Mouse (Mus musculus) hindbrain, embryonic 14.5 days (tissue): ENCODE measurements at regions not wholly inside any gene's neighbourhood (a gene's known extent, or its start where the extent isn't known, plus 50 kb on each side); places are given as distances from the start of the nearest gene placed in this dataset. TPM values are rescaled to one million over a fixed set of nuclear protein-coding genes. Genes with fewer than 3 reads are reported as not detected.

ENCODE experiments used
- ATAC-seq: fragments of 200-750 bp; cut with Nextera tagmentation; 2 replicates; pipeline ENCODE4 v1.8.0; 2017; ENCODE audit warnings: moderate number of reproducible peaks, mild to moderate bottlenecking, moderate TSS enrichment, moderate library complexity; ENCODE audit not compliant: low FRiP score
- DNase-seq: peaks from one replicate; pipeline ENCODE4 v3.0.0-alpha.2; 2015; ENCODE audit warnings: low spot score
- H3K27ac ChIP-seq: fragments of 300-500 bp; sonication (generic); 2 replicates; pipeline ENCODE4 v1.5.1; 2014; ENCODE audit warnings: mild to moderate bottlenecking, moderate library complexity
- H3K27me3 ChIP-seq: fragments of 300-500 bp; sonication (generic); 2 replicates; pipeline ENCODE4 v1.6.1; 2014; ENCODE audit warnings: mild to moderate bottlenecking, low read length, mixed read lengths; ENCODE audit not compliant: control insufficient read depth, insufficient read depth
- H3K36me3 ChIP-seq: fragments of 300-500 bp; sonication (generic); replicated peaks from 2 replicates; pipeline ENCODE4 v1.6.1; 2014; ENCODE audit not compliant: control insufficient read depth, insufficient read depth
- H3K4me1 ChIP-seq: fragments of 300-500 bp; sonication (generic); replicated peaks from 2 replicates; pipeline ENCODE4 v1.6.1; 2014; ENCODE audit warnings: antibody characterized with exemption, low read length, mixed read lengths; ENCODE audit not compliant: control insufficient read depth, insufficient read depth
- H3K4me2 ChIP-seq: fragments of 300-500 bp; sonication (generic); replicated peaks from 2 replicates; pipeline ENCODE4 v1.6.1; 2014; ENCODE audit warnings: mild to moderate bottlenecking, moderate library complexity
- H3K4me3 ChIP-seq: fragments of 300-500 bp; sonication (generic); replicated peaks from 2 replicates; pipeline ENCODE4 v1.5.1; 2014; ENCODE audit warnings: mild to moderate bottlenecking, low read length
- H3K9ac ChIP-seq: fragments of 300-500 bp; sonication (generic); 2 replicates; pipeline ENCODE4 v1.6.1; 2014
- H3K9me3 ChIP-seq: fragments of 300-500 bp; sonication (generic); 2 replicates; pipeline ENCODE4 v1.6.1; 2016; ENCODE audit warnings: low read length; ENCODE audit not compliant: control insufficient read depth
- WGBS: fragments of 180-500 bp; shearing (Covaris S2); extraction: QIAGEN DNeasy Blood & Tissue Kit; methylation state at CpG from one replicate; pipeline ENCODE4 v1.1.7; 2014; 5-methylcytosine and 5-hydroxymethylcytosine counted together
- microRNA-seq: library from miRNA; unstranded; fragments of <30 nt; microRNA quantifications from one replicate; pipeline ENCODE4, GENCODE M21; 2016

DNA sequence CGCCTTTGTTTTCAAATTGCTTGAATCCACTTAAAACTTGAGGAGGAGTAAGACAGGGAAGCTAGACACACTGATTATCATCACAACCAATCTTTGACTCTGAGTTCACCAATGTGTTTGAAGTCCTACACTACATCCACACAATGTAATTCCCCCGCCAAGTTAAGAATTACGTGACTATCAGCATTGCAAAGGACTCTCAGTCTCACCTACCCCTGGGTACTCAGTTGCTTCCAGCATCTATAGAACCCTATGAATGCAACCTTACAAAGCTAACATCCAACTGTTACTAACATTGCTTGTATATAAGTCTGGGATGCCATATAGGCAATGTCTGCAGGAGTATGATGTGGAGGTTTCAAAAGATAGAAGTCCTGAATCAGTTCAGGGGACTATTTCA is 60.8 kb upstream of the Dab2 start:
- Histone ChIP-seq H3K4me3 (no peak overlapping the region), H3K4me2 (no peak overlapping the region), H3K9ac (no peak overlapping the region), H3K9me3 (no peaks in the 10 kb centered on the region), H3K27ac (no peak overlapping the region), H3K27me3 (no peaks in the 10 kb centered on the region), H3K36me3 (no peaks in the 10 kb centered on the region), H3K4me1 (no peaks in the 10 kb centered on the region)
- DNase-seq (no peak), ATAC-seq (no peak)
- 90% methylated on average over 3 of the region's 3 CpGs for WGBS

DNA sequence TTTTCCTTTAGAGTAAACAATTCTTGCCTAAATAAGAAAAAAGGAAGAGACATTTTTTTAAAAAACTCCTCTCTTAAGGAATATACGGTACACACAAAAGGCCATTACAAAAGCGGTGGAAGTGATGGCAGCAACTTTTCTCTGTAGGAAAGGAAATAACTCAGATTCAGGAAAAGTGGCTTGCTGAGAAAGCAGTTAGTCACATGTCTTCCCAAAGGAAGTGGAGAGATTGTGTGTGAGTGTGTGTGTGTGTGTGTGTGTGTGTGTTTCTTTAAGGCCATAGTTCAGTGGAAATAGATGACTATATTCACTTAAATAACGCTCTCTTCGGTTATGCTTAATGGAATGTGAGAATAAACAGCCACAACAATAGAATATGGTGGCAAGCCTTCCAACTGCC is 57.5 kb upstream of the Dab2 start:
- Histone ChIP-seq H3K9me3 (no peaks in the 10 kb centered on the region), H3K27me3 (no peaks in the 10 kb centered on the region), H3K9ac (no peak overlapping the region), H3K36me3 (no peaks in the 10 kb centered on the region), H3K4me2 (no peak overlapping the region), H3K4me3 (no peak overlapping the region), H3K27ac (no peak overlapping the region), H3K4me1 (no peaks in the 10 kb centered on the region)
- DNase-seq = no peak
- no peak for ATAC-seq
- 85% methylated on average over 4 of the region's 4 CpGs for WGBS

DNA sequence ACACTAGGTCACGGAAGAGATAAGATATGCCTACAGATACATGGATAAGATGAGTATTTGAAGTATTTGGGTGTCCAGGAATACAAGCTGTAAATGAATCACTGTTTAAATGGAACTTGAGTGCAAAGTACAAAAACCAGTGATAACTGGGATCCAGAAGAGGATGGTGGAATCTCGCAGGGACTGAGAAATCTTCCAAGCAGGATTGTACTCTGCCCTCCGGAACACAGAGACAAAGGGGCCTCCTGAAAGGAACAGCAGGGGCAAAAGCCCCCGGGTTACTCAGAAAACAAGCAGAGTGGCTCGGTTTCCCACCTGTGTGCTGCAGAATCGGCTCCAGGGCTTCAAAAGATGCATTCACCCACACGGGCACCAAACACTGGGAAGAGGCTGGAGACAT is 55.2 kb upstream of the Dab2 start:
- Histone ChIP-seq H3K9ac (no peak overlapping the region), H3K36me3 (no peaks in the 10 kb centered on the region), H3K4me2 (no peak overlapping the region), H3K27ac (no peak overlapping the region), H3K9me3 (no peaks in the 10 kb centered on the region), H3K4me1 (no peaks in the 10 kb centered on the region), H3K4me3 (no peak overlapping the region), H3K27me3 (no peaks in the 10 kb centered on the region)
- ATAC-seq = no peak
- no peak for DNase-seq
- 33% methylated on average over 7 of the region's 7 CpGs for WGBS

DNA sequence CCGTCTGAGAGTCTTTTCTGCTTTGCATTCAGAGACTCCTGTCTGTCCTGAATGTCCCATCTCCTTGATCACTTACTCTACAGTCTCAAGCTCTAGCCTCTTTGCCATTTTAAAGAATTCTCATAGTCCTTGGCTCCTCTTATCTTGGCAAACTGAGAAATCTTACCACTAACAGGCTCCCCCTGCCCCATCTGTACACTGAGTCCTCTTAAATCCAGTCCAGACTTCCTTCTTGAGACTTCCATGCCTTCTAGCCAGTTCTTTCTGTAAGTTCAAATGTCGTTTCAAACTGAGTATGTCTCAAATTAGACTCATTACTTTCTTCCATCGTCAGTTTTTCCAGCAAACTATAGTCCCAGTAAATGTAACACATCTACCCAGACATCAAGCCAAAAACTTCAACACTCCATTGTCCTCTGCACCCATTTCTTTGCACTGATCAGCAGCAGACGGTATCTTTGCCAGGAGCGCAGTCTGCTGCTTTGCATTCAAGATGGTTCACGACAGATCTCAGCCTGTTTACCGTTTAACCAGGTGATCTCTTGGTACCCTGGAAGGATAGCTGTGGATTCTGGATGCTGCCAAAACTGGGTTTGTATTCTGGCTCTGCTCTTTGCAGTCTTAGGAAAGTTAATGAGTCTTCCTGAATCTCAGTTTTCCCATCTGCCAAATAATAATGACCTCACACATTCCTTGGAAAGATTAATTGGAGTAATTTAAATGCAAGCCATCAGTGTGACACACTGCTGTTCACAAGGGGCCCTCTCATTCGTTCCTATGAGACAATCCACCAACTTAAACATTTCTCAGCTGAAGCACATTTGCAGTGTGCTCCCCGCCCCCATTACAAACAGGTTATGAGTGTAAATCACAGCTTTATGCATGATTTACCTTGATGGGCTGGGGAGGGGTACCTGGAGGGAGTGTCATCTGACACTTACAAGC is 53.4 kb upstream of the Dab2 start:
- peak; percentile 87; the same call in 1 of the 2 replicates for ATAC-seq
- 62% methylated on average over 9 of the region's 9 CpGs for WGBS

GRCm38 (mm10) chr15:6248470-6248869 is 51.1 kb upstream of the Dab2 start:
- no peak for DNase-seq
- WGBS = 87% methylated on average over 4 of the region's 4 CpGs
- ATAC-seq = no peak
- Histone ChIP-seq H3K9ac (no peak overlapping the region), H3K36me3 (no peaks in the 10 kb centered on the region), H3K4me1 (no peaks in the 10 kb centered on the region), H3K4me2 (no peak overlapping the region), H3K27ac (no peak overlapping the region), H3K4me3 (no peak overlapping the region), H3K27me3 (no peaks in the 10 kb centered on the region), H3K9me3 (no peaks in the 10 kb centered on the region)

More for the DNA sequence above, 53.4 kb upstream of the Dab2 start:
- Histone ChIP-seq H3K27ac (0 out of 2 replicates have a peak overlapping the region, but pooled peaks have one; percentile 38), H3K4me2 (no peak overlapping the region), H3K4me1 (no peaks in the 10 kb centered on the region), H3K27me3 (no peaks in the 10 kb centered on the region), H3K36me3 (no peaks in the 10 kb centered on the region), H3K4me3 (no peak overlapping the region), H3K9ac (no peak overlapping the region), H3K9me3 (no peaks in the 10 kb centered on the region)
- DNase-seq = no peak

Small RNA genes lying in the stretch of these regions (microRNA-seq; reads per million reads assigned to microRNA genes)
- gene Gm27760 = not detected
